Mouse (Mus musculus) cerebellum, adult 9-10 months (tissue): ENCODE measurements around the gene Sema6d.

Experiments used
- DNase-seq: peaks from one replicate; pipeline ENCODE4 v3.0.0; 2022

Sema6d gene

DNA sequence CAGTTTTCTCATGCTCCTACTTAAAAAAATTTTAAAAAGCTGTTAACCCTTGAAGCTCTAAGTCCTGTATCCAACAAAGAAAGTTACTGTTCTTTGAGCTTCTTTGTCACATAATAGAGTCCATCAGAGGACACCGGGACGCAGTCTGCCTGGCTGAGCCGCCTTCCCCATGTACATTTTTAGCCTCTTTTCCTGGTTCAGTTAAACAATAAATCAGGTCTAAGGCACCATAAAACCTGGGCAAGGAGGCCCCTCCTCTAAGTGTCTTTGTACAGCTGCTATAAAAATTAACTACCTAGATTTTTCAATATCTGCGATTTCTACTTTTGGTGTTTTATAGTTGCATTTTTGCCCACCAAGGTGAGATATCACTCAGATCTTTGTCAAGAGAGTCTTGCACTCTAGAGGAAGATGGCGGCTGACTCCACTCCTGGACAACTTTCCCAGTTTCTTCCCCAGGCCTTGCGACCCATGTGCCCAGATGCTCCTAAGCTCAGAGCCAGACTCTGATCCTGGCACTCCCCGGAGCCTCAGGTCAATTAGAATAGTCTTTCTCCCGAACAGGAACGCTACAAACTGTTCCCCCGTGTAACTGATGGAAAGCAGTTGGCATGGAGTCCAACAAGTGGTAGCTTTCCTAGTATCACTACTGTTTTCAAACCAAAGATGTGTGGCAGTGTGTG is 534.6 kb downstream of the Sema6d start:
- DNase-seq = no peak

DNA sequence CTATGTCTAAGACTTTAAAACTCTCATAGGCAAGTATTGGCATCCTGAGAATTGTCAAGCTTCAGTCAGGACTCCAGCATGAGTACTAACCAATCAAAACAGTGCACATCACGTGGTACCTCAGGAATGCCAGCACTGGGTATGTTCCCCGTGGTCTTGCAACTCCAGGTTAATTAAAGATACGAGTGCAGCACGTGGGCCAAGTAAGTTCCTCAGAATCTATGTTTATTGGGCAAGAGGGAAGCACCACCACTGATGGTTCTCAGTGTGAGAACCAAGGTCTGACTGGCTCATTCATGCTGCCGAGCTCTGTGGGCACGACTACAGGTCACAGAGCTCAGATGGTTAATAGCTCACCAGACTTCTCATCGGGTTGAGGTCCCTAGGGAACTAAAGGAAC is 536.7 kb downstream of the Sema6d start:
- DNase-seq = no peak

DNA sequence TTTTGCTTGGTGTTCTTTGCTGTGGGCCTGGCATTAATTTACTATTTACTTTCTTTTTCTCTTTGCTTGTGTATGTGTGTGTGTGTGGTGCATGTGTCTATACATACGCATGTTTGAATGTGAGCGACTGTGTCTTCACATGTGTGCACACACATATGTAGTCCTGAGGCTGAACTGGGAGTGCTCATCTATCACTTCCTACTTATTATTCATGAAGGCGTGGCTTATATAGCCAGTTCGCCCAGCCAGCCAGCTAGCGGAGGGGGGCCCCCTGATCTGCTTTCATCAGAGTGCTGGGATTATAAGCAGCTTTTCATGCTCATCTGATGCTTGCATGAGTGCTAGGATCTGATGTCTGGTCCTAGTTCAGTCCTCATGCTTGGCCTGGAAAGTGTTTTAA is 537.9 kb downstream of the Sema6d start:
- DNase-seq = no peak

DNA sequence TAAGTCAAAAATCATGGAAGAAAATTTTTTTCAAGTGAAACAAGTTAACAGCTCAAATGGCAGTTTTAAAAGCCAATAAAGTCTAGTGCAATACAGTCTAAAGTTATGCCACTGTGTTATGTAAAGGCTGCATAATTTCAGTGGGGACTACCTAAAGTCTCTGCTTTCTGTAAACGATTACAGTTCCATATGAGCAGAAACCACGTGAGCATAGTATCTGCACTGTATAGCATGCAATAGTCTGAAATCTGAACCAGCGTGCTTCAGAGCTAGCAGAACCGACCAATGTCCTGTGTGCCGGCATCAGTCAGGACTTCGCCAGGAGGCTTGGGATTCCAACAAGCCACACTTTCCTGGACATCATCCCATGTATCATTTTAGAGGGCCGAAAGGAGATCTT is 538.9 kb downstream of the Sema6d start:
- no peak for DNase-seq

DNA sequence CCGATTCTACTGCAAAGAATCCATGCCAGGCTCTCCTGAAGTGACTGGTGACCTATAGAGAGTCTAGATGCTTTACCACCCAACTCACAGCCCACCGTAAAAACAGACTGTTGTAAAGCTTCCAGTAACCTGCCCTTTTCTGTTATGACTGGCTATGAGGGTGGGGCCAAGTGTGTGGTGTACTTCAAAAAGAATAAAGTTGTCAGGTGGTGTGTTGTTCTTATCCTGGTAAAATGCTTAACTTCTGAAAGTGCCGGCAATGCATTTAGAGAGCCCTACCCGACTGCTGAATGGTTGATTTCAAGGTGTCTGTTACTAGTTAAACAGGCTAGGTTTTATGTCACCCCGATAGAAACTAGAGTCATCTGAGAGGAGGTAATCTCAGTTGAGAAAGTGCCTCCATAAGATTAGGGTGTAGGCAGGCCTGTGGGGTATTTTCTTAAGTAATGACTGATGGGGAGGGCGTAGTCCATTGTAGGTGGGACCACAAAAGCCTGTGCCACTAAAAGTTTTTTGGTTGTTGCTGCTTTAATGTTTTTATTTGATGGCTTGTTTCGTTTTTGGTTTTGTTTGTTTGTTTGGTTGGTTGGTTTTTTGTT is 544.7 kb downstream of the Sema6d start:
- no peak for DNase-seq

DNA sequence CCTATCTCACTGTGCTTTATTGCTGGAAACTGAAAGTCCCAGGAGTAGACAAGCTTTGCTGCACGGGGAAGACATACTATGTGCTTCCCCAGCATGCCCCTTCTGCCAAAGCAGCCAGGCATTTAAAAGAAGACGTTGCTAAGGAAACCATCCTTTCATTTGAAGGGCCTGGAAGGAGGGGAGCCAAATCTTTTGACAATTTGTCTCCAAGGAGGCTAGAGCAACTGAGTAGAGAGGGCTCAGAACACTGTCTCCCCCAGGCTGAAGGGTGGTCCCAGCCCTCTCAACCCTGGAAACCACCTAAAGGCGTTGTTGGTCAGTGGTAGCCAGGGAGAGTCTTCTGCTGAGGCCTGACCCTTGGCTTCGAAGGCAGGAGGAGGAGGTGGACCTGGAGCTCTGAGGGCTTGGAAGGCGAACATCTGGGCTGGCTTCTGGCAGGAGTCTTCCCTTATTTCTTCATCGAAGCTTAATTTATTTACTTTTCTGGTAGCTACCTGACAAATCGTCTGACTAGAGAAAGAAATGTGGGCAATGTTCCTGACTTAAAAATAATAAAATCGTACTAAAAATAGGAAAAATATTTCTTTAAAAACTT is 545.6 kb downstream of the Sema6d start:
- DNase-seq = no peak

DNA sequence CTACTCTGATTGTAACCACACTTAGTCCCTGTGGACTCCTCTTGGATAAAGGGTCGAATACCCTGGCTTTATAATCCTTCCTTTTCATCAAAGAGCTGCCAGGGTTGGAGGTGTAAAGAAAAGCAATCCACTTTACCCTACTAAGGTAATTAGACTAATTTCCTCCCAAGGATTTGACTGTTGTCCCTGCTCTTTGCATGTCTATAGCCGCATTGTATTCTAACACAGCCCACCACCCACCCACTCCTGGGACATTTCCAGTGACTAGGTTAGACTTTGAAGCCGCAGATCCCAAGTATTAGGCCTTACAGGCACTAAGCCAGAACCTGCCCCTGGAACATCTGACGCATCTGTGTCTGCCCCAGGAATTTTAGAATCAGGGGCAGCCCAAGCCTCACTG is 547.3 kb downstream of the Sema6d start:
- no peak for DNase-seq

DNA sequence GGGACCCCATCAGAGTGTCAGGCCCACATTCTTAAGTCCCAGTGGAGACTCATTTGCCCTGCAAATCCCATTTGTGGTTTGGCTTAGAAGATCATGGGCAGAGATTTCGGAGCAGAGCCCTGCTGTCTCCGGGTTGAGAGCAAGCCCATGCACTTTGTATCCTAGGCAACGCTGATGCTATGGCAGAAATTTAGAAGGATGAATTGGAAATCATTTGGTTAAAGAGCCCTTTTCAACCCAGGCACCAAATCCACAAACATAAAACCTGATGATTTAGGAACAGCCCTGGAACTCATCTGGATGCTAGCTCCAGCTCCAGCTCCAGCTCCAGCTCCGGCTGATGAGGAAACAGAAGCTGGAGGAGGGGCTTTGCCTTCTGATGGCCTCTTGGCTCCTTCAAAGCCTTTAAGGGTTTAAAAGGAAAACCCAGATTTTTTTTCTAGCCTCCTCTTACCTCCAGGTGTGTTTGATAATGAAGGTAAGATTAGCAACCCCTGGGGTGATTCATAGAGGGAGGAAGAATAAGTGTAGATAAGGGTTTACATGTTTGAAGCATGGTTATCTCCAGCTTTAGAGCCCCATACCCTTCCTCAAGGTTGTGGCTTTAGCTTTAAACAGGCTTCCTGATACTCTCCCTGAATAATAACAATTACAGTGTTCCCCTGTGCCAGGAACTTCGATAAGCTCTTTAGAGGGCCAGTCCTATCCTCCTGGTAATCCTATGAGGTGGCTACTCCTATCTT is 549.6 kb downstream of the Sema6d start:
- DNase-seq = no peak

DNA sequence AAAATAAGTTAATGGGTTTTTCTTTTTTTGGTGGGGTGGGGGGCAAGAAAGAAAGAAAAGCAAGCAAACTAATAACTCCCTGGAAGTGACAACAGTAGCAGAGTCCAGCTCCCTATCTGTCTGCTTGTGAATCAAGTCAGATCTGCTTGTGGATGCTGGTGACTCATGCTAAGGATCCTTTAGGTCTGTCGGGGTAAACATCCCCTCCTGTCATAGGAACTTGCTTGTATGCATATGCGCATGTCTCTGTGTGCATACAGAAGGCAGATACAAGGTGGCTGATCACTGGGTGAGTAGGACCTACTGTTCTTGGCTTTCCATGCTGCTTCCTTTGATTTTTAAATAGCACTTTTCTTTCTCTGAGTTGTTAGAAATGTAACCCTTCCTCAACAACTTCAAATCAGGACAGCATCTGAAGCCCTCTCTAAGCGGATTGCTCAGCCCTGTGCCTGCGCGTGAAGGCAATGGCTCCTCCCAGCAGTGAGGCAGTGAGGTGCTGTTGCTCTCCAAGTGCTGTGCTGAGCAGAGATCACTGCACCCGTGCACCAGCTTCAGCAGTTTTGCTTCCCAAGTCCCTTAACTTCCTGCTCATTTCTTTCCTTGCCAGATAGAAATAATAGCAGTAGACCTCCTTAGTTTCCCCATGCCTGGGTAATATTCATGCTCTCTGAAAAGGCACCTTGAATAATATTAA is 550.9 kb downstream of the Sema6d start:
- DNase-seq = no peak

DNA sequence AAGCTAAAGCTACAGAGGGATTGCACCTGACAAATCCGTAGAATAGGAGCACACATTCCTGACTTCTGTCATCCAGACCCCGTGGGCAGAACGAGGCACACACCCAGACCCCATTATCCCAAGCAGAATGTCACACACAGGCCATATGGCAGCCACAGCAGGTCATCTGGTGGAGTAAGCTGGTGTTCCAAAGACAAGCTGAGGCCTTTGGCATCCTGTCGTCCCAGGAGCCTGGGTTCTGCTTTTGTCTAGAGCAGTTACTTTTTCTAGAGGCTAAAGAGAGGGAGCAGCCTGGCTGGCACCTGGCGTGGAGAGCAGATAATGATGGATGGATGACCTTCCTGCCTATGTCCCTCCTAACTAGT is 551.4 kb downstream of the Sema6d start:
- DNase-seq = peak; percentile 97

DNA sequence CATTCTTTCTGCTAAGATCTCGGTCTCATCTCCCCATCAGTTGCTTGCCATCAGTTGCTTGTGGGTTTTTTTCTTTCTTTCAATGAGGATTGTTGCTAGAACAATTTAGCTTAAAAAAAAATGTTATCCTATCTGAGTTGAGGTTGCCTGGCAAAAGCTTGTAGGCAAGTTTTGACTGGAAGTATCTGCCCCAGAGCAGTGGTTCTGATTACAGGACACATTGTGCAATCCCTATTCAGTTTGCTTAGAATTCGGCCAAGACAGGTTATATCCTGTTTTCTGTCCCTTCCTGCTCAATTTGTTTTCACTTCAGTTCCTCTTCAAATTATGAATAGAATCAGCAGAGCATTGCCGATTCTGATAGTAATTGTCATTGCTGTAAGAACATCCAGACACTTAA is 552.4 kb downstream of the Sema6d start:
- DNase-seq = no peak

DNA sequence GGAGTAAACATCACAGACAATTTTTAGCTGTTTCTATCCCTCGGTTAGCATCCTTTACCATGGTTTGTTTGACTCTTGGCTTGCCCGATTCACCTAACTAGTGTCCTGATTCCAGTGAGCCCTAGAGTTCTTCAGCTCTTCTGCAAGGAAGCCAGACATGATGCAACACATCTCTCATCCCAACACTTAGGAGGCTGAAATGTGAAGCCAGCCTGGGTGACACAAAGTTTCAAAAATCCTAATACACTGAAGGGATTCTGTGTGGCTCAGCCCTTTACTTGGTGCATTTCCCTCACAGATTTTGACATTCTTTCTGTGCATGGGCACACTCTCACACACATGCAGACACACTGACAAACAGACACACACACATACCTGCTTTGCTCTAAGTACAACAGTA is 560.8 kb downstream of the Sema6d start:
- no peak for DNase-seq

DNA sequence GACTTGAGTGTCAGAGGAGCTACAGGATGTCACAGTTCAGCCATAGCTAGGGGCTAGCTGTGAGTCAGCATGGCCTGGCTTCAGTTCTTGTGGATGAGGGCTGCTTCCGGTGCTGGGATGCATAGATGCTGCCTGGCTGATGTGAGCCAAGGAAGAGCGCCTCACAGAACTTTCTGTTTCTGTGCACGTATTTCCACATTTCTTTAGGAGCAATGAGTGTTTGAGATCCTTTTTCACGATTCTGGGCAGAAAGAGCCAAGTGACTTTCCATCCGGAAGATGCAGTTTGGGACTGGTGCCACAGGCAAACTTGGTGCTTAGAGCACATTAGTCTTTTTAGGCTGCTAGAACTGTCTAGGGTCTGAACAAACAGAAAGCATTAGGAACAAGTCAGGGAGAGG is 561.4 kb downstream of the Sema6d start:
- DNase-seq = no peak

DNA sequence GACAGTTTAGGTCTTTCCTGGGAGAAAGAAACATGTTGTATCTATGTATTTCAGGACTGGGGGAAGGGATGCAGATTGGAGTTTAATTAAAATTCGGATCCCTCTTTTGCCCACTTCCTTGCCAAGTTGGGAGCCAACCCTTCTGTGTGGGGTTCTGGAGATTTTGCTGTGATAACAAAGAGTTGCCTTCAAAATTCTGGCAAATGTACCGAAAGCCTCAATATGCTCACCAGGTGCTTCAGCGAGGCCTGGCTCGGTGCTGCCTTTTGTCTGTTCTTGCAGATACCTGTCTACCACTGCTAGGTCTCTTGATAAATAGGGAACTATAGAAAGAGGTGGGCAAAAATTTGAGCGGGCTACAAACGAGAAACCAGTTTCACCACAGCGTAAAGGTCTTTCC is 563.4 kb downstream of the Sema6d start:
- peak; percentile 86 for DNase-seq

DNA sequence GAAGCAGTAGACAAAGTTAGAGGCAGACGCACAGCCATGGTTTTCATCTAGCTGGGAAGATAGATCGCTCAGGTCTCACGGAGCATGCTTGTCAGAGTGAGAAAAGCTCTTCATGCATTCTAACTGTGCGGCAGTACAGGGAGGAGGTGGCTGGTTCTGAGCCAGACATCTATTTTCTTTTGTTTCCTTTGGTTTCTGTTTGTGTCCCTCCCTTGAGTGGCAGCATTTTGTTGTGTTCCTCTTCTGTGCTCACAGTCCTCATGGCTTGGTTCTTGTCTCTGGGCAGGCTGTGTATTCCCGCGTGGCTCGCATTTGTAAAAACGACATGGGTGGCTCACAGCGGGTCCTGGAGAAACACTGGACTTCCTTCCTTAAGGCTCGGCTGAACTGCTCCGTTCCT is 567.6 kb downstream of the Sema6d start:
- DNase-seq = no peak

DNA sequence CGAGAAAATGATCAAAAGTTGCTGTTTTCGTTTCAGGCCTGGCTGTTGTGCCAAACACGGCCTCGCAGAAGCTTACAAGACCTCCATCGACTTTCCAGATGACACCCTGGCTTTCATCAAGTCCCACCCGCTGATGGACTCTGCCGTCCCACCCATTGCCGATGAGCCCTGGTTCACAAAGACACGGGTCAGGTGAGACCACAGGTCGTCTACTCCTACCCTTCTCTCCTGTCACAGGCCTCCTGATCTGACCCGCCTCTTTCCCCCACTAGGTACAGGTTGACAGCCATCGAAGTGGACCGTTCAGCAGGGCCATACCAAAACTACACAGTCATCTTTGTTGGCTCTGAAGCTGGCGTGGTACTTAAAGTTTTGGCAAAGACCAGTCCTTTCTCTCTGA is 568.6 kb downstream of the Sema6d start:
- DNase-seq = no peak

DNA sequence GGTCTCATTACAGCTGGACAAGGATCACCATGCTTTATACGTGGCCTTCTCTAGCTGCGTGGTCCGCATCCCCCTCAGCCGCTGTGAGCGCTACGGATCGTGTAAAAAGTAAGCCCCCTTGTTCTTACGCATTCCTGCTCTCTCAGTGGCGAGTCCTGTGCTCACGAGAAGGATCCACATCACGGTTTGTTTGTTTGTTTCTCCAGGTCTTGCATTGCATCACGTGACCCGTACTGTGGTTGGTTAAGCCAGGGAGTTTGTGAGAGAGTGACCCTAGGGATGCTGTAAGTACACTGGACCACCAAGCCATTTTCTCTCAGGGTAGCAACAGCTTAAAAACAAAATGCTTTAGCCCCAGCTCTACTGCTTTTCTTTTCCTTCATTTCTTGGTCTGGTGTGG is 569.8 kb downstream of the Sema6d start:
- DNase-seq = no peak

DNA sequence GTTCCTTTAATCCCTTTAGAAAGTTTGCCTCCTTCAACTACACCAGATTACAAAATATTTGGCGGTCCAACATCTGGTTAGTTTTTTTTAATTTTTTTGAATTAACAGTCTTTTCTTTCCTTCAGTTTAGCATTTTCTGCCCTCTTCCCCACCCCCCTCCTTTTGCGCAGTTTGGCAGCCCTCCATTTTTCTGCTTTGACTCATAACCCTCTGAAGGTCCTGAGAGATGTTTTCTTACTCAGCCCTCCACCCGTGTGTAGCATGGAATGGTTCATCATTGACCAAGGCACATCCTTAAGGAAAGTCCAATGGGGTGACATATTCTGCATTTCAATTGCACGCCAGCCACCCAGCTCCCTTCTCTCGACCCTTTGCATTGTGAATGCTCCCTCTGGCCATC is 570.9 kb downstream of the Sema6d start:
- no peak for DNase-seq

DNA sequence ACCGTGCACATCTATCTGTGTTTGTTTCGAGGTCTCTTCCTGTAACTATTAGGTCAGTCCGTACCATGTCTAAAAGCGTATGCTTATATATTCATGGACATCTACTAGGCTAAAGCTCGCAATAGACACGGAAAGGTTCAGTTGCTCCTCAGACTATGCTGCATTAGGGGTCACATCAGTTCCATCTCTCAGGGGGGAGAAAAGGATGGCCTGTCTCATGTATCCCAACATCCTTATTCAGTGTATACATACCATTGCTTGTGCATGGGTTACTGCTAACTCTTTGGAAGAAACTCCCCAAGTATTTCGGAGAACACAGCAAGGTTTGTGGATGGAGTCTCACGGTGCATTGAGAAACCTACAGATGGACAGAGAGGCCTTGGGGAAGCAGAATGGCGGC is 571.5 kb downstream of the Sema6d start:
- no peak for DNase-seq

DNA sequence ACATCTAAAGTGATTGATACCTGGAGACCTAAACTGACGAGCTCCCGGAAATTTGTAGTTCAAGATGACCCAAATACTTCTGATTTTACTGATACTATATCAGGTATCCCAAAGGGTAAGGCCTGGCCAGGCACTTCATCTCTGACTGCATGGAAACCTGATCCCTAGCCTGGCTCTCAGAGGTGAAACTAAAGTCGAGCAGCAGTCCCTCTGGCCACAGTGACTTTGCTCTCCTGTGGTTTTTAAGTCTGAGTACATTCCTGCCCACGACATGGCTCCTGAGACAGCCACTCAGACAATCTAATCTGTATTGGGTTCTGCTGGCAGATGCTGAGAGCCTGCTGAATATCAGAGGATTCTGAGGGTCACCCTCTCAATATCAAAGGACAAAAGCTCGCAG is 572.5 kb downstream of the Sema6d start:
- DNase-seq = no peak

DNA sequence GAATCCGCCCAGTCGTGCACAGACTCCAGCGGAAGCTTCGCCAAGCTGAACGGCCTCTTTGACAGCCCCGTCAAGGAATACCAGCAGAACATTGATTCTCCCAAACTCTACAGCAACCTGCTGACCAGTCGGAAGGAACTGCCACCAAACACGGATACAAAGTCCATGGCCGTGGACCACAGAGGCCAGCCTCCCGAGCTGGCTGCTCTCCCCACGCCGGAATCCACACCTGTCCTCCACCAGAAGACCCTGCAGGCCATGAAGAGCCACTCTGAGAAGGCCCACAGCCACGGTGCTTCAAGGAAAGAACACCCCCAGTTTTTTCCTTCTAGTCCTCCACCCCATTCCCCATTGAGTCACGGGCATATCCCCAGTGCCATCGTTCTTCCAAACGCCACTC is 574.4 kb downstream of the Sema6d start:
- no peak for DNase-seq

DNA sequence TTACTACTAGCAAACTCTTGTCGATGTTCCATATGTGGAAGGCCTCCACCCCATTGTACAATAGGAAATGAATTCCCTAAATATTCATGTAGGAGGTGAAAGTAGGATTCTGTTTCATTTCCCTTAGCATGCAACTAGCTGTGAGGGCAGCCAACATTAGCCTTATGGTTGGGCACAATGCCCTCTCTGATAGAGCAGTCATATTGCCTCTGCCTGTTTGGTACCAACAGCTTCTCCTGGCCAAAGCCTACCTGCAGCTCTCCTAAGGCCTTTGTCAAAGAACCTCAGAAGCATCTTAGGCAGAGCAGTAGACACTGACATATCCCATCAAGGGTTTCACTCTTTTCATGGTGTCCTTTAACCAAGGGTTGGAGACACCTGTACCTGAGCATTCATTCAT is 578.7 kb downstream of the Sema6d start:
- peak; percentile 76 for DNase-seq

DNA sequence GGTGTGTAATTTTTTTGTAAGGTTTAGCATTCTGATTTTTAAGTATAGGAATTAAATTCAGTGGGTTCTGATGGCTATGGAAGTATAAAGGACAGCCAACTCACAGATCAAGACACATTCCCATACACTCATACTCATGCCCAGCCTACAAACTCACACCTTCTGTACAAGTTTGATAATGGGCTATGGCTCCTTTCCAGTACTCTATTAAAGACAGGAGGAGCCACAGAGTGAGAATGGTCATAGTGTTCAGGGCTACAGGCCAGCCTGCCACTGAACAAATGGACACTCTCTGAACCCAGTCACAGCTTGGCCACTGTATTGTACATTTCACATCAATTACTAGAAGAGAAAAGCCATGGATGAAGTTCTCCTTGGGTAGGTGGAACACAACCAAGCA is 583.3 kb downstream of the Sema6d start:
- DNase-seq = no peak

DNA sequence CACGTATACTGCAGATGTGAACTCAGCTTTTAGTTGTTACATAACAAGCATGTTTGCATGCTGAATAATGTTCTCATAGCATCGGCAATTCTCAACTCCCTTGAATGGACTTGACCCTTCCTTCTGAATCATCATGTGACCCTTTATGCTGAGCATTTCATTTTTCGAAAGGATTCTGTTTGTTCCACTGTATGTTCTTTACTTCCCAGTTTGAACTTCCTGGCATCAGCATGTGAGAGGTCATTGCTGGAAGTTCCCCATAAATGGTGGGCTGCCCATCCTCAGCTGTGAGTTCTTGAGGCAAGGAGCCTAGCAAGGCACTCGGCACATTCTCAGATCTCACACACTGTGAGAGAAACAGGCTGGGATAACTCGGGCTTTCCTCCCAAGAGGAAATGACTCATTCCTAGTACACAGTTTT is 594.7 kb downstream of the Sema6d start:
- no peak for DNase-seq
